23 mouse cellular contexts compared by ENCODE assay signal in the genomic region with DNA sequence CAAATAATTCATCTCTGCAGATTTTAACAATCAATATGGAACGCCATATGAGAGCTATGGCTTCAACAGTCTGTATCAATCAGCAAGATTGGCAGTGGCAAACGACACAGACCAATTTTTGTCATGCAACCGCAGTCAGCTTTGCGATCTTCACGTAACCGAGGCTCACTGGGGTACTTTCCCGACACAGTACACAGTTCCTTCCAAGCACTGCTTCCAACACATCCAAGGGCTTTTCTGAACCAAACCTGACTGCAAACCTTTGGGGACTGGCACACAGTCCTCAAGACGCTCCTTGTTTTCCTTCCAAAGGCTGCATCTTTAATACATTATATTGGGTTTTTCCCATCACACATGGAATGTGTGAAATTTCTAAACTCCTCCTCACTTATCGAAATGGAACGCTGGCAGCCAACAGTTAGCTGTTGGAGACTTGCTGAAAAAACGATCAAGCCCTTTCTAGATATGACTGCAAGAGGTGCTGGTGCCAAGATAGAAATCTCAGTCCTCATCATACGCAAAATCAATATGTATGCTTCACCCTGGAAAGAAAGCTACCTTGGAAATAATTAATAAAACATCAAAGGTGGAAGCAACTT.
DNase-seq lines count a peak whose midpoint lies in the region; ATAC-seq and TF ChIP-seq lines count a peak whose summit lies in the region.
"Had no signal": no experiment of that assay in that cellular context is flagged by ENCODE, and none has a peak within 500 bp of the region (broad histone marks: within the 10 kb centered on the region; RNA-seq: fewer than 3 reads in every experiment).

No protein-coding gene starts in this region.

- TF ChIP-seq EP300 in liver, postnatal 0 days (IDR thresholded peaks at IDR 0.05; ENCODE audit: low read depth), result no peak

- DNase-seq in forebrain, embryonic 11.5 days (ENCODE audit: low spot score), result no peak
- DNase-seq in brain, adult 2 months (ENCODE audit: low read depth, low spot score), result peak; percentile 10
- DNase-seq in brain, embryonic 14.5 days (ENCODE audit: low read depth), result peak; percentile 80
- peak; percentile 12 for DNase-seq in telencephalon, adult 2 months (ENCODE audit: low read depth, low spot score)
- no peak for DNase-seq in liver, postnatal 0 days
- DNase-seq: adrenal gland, adult 2 months; adrenal gland, postnatal 14 days; cerebellum, adult 18-20 months; cerebellum, adult 9-10 months; gastrocnemius, adult 2 months; gastrocnemius, postnatal 14 days; heart, adult 18-20 months; heart, postnatal 14 days; heart, postnatal 4 days; kidney, adult 2 months had no signal

- no peaks in the 10 kb centered on the region for H3K27me3 ChIP-seq in forebrain, embryonic 15.5 days
- H3K27me3 ChIP-seq in forebrain, embryonic 11.5 days (ENCODE audit: control insufficient read depth, insufficient read depth, low read length), result no peaks in the 10 kb centered on the region
- no peaks in the 10 kb centered on the region for H3K27me3 ChIP-seq in liver, postnatal 0 days (ENCODE audit: insufficient read depth, low read length)
- H3K27me3 ChIP-seq: embryonic facial prominence, embryonic 13.5 days; heart, embryonic 13.5 days had no signal

- peaks cover 17% of the 10 kb centered on the region for H3K4me1 ChIP-seq in forebrain, embryonic 15.5 days
- H3K4me1 ChIP-seq in forebrain, embryonic 11.5 days (replicated peaks; ENCODE audit: control insufficient read depth, insufficient read depth, low read length), result no peaks in the 10 kb centered on the region; the same call in 1 of the 2 replicates
- no peaks in the 10 kb centered on the region; the same call in 1 of the 2 replicates for H3K4me1 ChIP-seq in liver, postnatal 0 days (ENCODE audit: insufficient read depth)
- H3K4me1 ChIP-seq: heart, embryonic 13.5 days had no signal

- H3K9ac ChIP-seq in forebrain, embryonic 15.5 days (replicated peaks), result no peak overlapping the region
- no peak overlapping the region for H3K9ac ChIP-seq in forebrain, embryonic 11.5 days (ENCODE audit: low read length)
- no peak overlapping the region for H3K9ac ChIP-seq in liver, postnatal 0 days (replicated peaks)
- H3K9ac ChIP-seq: embryonic facial prominence, embryonic 13.5 days; heart, embryonic 13.5 days; hindbrain, embryonic 14.5 days had no signal

- ATAC-seq in forebrain, embryonic 15.5 days (replicated peaks), result peak; percentile 72
- ATAC-seq in forebrain, embryonic 11.5 days (replicated peaks; ENCODE audit: low FRiP score), result no peak
- no peak for ATAC-seq in liver, postnatal 0 days
- ATAC-seq: CD4-positive, CD25-positive, alpha-beta regulatory T cell, adult 4 months; hindbrain, postnatal 0 days; intestine, postnatal 0 days had no signal

- no peaks in the 10 kb centered on the region for H3K9me3 ChIP-seq in forebrain, embryonic 15.5 days
- H3K9me3 ChIP-seq in forebrain, embryonic 11.5 days (ENCODE audit: control insufficient read depth, low read length), result no peaks in the 10 kb centered on the region
- no peaks in the 10 kb centered on the region for H3K9me3 ChIP-seq in liver, postnatal 0 days (ENCODE audit: low read length)
- H3K9me3 ChIP-seq: embryonic facial prominence, embryonic 13.5 days; heart, embryonic 13.5 days had no signal

- H3K27ac ChIP-seq in forebrain, embryonic 15.5 days (replicated peaks), result peak overlapping the region; percentile 49; the same call in 1 of the 2 replicates
- no peak overlapping the region for H3K27ac ChIP-seq in forebrain, embryonic 11.5 days (ENCODE audit: low read depth, low read length)
- no peak overlapping the region for H3K27ac ChIP-seq in liver, postnatal 0 days (ENCODE audit: low read depth)
- H3K27ac ChIP-seq: embryonic facial prominence, embryonic 13.5 days; gastrocnemius, adult 2 months; heart, embryonic 13.5 days; hindbrain, embryonic 14.5 days; hindbrain, postnatal 0 days had no signal

- H3K4me2 ChIP-seq in forebrain, embryonic 15.5 days (replicated peaks), result no peak overlapping the region
- H3K4me2 ChIP-seq in forebrain, embryonic 11.5 days (ENCODE audit: low read depth, low read length, severe bottlenecking), result no peak overlapping the region
- H3K4me2 ChIP-seq in liver, postnatal 0 days (ENCODE audit: low read depth, low read length), result no peak overlapping the region
- H3K4me2 ChIP-seq: embryonic facial prominence, embryonic 13.5 days; heart, embryonic 13.5 days; hindbrain, embryonic 14.5 days had no signal

- TF ChIP-seq CTCF in brain, embryonic 14.5 days (IDR thresholded peaks at IDR 0.05; ENCODE audit: borderline replicate concordance, extremely low read depth, insufficient read depth, insufficient read length), result no peak
- TF ChIP-seq CTCF in liver, postnatal 0 days (IDR thresholded peaks at IDR 0.05; ENCODE audit: low read depth), result no peak

- no peak overlapping the region for H3K4me3 ChIP-seq in forebrain, embryonic 15.5 days
- no peak overlapping the region for H3K4me3 ChIP-seq in forebrain, embryonic 11.5 days (ENCODE audit: low read depth, low read length)
- no peak overlapping the region for H3K4me3 ChIP-seq in liver, postnatal 0 days (ENCODE audit: low read depth, low read length)
- H3K4me3 ChIP-seq: embryonic facial prominence, embryonic 13.5 days; erythroblast, embryonic 14.5 days; gastrocnemius, adult 2 months; heart, embryonic 13.5 days had no signal

- H3K36me3 ChIP-seq in forebrain, embryonic 15.5 days, result no peaks in the 10 kb centered on the region
- H3K36me3 ChIP-seq in forebrain, embryonic 11.5 days (ENCODE audit: control insufficient read depth, insufficient read depth, low read length), result no peaks in the 10 kb centered on the region
- no peaks in the 10 kb centered on the region for H3K36me3 ChIP-seq in liver, postnatal 0 days (replicated peaks; ENCODE audit: insufficient read depth, low read length)
- H3K36me3 ChIP-seq: embryonic facial prominence, embryonic 13.5 days; heart, embryonic 13.5 days had no signal

- WGBS in forebrain, embryonic 15.5 days, result 76% methylated on average over 12 of the region's 12 CpGs
- 94% methylated on average over 12 of the region's 12 CpGs for WGBS in forebrain, embryonic 11.5 days
- 81% methylated on average over 12 of the region's 12 CpGs for WGBS in liver, postnatal 0 days (ENCODE audit: insufficient replicate concordance)

- TF ChIP-seq POLR2A in brain, embryonic 14.5 days (IDR thresholded peaks at IDR 0.05; ENCODE audit: borderline replicate concordance, extremely low read depth, insufficient read depth, insufficient read length, poor library complexity, severe bottlenecking), result no peak

Comparison
In these comparisons a context has a peak if more than half of its experiments do, and no peak if none do; other contexts are left out.
1. DNase-seq: peak in brain, adult 2 months (single experiment), brain, embryonic 14.5 days (single experiment) and telencephalon, adult 2 months (single experiment); none in forebrain, embryonic 11.5 days (single experiment) and liver, postnatal 0 days (single experiment).